Mouse (Mus musculus) liver, adult (tissue): ENCODE measurements around the gene St14.

ENCODE experiments used
- GATA4 ChIP-seq: IDR thresholded peaks from 2 replicates; pipeline ENCODE4 v1.6.1; 2014; ENCODE audit warnings: mild to moderate bottlenecking, low read length; ENCODE audit not compliant: insufficient replicate concordance

St14 gene

DNA sequence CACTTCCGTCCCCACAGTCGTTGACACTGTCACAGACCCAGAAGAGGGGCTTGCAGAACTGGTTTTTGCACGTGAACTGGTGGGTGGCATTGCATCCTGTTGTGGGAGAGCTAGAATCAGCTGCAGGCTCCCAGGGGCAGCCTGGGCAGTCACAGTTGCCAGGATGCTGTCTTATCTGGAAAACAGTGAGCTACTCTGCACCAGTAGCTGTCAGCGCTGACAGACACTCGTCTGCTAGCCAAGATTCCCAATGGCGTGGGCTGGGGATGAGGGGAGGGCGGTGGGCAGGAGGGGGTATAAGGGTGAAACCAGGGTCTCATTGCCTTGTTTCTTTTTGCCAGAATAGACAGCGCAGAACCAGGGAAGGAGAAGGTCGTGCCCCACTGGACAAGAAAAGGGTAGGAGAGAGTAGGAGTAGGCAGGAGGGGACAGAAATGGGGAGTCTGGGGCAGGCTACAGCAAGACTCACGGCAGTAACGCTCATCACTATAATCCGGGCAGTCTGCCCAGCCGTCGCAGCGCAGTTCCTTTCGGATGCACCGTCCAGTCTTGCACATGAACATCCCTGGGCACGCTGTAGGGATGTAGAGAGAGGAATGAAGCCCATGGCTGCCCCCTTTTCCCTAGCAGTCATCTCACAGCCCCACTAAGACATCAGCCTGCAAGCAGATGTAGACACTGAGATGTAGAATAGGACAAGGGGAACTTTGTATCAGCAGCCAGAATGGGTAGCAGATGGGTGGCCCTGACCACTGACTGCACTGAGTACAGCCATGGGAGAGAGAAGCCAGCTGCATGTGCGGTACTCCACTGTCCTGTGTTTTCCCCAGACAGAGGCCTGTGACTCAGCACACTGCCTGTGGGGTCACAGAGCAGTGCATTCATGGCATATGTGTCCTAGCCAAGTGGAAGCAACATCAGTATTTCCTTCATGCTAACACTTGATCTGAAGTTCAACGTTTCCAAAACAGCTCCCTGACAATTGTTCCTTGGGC, 34.3 kb downstream of the St14 start:
- no peak for TF ChIP-seq GATA4

- TF ChIP-seq GATA4 = no peak
These were observed 38.8 kb downstream of the St14 start for GRCm38 (mm10) chr9:31092833-31093195.

DNA sequence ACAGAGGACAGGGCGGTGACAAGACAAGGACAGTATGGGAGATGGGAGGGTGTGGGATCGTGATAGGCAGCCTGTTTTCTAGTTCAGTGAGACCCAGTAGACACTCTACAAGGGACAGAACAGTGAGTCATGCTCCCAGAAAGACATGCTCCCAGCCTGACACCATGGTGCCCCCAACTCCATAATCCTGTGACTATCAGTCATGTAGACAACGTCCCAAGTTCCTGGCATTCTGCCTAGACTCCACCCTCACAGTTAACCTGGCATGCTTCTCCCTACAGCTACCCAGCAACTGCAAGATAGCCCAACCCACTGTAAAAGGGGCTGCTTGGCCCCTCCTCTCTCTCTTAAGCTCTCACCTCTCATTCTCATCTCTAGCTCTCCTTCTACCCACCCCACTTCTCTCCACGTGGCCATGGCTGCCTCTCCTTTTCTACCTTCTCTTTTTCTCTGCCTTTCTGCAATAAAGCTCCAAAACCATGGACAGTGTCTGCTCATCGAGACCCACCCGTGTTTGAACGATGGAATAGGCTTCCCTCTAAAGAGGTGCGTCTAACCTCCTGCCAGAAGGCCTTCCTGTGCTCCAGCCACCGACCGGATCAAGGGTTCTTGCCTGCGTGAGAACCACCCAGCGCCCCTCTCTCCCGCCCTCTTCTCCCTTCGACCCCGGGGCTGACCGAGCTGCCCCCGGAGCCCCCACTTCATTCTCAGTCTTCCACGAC, 39.4 kb downstream of the St14 start:
- TF ChIP-seq GATA4 = no peak

GRCm38 (mm10) chr9:31091162-31091581, 40.5 kb downstream of the St14 start:
- TF ChIP-seq GATA4 = no peak

- TF ChIP-seq GATA4 = no peak
These were observed 41.3 kb downstream of the St14 start for GRCm38 (mm10) chr9:31090081-31091023.

GRCm38 (mm10) chr9:31089541-31089940, 42.1 kb downstream of the St14 start:
- TF ChIP-seq GATA4 = no peak

DNA sequence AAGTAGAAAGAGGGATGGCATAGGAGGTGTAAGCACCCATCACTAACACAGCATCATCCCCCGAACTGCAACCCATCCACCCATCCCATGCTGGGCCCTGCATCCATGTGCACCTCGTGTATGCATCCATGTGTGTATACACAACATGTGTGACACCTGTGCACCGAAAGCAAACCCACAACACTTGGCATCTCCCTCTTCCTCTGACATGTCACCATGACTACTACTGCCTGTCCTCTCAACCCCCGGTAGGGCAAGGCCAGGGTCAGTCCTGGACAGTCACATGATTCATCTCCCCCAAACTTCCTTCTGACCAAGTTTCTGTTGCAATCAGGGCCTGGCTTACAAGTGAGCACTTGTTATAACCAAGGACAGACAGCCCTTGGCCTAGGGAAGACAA, 42.8 kb downstream of the St14 start:
- TF ChIP-seq GATA4 = no peak

GRCm38 (mm10) chr9:31088116-31088515, 43.5 kb downstream of the St14 start:
- TF ChIP-seq GATA4 = no peak

DNA sequence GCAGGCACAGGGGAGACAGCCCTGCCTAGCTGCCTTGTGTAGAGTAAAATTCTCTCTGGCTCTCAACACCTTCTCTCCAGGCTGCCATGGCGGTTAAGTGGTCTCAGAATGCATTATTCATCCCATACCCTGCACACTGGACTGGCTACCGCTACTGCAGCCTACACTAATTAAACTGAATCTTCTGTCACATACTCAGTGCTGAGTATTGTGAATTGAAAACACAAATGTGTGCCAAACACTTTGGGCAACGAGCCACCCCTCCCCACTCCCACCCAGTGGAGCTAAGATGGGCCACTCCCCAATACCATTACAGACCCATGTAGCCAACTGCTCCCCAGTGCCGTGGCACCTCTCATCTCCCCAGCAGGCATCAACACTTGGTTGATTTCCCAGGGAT, 44.2 kb downstream of the St14 start:
- no peak for TF ChIP-seq GATA4

DNA sequence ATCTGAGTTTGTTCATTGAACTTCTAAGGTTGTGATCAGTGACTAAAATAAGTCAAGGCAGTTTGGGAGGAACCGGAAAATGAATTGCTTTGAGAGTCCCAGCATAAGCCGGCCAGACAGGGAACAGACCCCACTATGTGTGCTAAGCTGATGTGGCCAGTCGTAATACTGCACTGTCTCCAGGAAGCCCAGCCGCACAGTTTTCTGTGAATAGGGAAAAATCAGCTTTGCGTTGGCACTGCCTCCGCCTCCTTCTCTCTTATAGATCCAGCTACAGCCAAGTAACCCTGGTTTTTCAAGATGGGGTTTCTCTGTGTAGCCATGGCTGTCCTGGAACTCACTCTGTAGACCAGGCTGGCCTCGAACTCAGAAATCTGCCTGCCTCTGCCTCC, 44.9 kb downstream of the St14 start:
- no peak for TF ChIP-seq GATA4

GRCm38 (mm10) chr9:31086085-31086753, 45.4 kb downstream of the St14 start:
- no peak for TF ChIP-seq GATA4

DNA sequence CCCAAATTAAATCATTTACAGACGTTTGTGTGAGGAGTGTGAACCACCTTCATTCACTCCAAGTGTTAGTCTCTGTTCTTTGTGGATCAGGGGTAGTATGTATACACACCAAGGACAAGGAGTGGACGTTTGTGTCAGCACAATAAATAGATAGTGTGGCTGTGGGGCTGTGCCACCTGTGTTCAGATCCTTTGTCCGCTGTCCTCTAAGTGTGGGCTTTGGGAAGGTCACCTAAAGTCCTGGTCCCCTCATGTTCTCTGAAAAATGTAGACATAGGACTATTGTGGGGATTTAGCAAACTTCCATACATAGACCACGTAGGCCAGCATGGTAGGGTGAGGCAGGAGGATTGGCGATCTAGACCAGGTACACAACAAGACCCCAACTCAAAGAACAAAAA, 46.1 kb downstream of the St14 start:
- TF ChIP-seq GATA4 = no peak

DNA sequence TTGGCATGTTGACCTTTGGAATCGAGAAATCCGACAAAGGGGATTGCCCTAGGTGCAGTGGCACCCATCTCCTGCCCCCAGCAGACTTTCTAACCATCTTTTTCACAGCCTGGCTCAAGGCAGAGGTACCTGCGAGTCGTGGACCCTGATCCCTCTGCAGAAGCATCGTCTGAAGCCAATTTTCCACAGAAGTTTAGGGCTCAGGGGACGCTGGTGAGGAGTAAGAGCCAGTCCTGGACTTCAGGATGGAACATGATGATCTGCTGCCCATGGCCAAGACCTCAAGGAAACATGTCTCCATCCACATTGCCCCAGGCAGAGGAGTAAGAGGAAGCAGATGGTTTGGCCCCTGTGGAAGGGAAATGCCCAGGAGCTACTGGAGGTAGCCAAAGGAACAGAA, 48.9 kb downstream of the St14 start:
- TF ChIP-seq GATA4 = no peak

- no peak for TF ChIP-seq GATA4
These were observed 49.5 kb downstream of the St14 start for GRCm38 (mm10) chr9:31082054-31082666.
